Mouse (Mus musculus) gastrocnemius, postnatal 25 days (tissue): ENCODE data around the gene Ccpg1. TPM values are rescaled to one million over a fixed set of nuclear protein-coding genes. Genes with fewer than 3 reads are reported as not detected.

Experiments used
- DNase-seq: peaks from one replicate; pipeline ENCODE4 v3.0.0; 2022
- microRNA-seq, 2 experiments: library from miRNA; unstranded; fragments of <30 nt; microRNA quantifications; one replicate each; pipeline ENCODE4 v1.2.0; 2021; ENCODE audit warnings: borderline replicate concordance in 2 of 2
- total RNA-seq, 2 experiments: library from RNA; stranded (reverse); gene quantifications; 1 replicate in 1 of 2; 2 replicates in 1 of 2; pipeline ENCODE4 v1.2.3; 2021

Gene Ccpg1
- total RNA-seq, 2 experiments from 2014 or later = 53.9 to 59.0 TPM

DNA sequence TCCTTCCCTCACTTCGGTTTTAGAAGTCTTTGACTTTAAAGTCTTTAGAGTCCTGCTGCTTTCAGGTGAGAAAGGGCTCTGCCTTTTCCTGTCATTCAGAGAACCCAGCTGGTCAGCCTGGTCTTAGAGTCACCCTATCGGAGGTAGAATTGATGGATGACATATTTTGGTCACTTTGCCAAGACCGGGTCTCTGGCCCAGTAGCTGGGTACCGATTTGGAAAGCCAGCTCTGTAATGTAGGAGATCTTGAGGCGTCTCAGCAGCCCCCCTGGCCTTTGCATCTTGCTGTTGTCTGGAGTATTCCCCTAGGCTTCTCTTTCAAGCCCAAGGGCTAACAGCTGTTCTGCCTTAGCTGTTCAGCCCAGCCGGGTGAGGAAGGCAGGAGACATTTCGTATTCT lies 60.0 kb downstream of the Ccpg1 start:
- no peak for DNase-seq

- DNase-seq = no peak
These were observed 60.5 kb downstream of the Ccpg1 start for GRCm38 (mm10) chr9:73045711-73046110.

GRCm38 (mm10) chr9:73047906-73048305 lies 62.7 kb downstream of the Ccpg1 start:
- DNase-seq = no peak

GRCm38 (mm10) chr9:73048927-73049326 lies 63.7 kb downstream of the Ccpg1 start:
- DNase-seq = no peak

GRCm38 (mm10) chr9:73049833-73050232 lies 64.6 kb downstream of the Ccpg1 start:
- DNase-seq = no peak

DNA sequence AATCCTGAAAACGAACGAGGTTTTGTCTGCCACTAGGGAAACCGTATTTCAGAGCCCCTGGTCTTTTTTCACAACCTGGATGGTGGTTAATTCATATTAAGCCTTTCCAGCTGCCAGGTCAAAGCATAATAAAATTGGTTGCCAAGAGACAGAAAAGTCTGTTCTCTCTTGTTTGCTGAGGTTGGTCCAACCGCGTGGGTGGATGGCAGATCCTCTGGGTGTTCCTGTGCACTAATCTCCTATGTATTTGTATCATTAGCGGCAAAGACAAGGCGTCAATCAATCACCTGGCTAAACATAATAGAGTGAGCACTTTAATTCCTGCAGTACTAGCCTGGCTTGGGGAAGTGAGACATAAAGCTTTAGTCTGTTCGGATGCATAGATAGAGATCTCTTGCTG lies 65.4 kb downstream of the Ccpg1 start:
- no peak for DNase-seq

DNA sequence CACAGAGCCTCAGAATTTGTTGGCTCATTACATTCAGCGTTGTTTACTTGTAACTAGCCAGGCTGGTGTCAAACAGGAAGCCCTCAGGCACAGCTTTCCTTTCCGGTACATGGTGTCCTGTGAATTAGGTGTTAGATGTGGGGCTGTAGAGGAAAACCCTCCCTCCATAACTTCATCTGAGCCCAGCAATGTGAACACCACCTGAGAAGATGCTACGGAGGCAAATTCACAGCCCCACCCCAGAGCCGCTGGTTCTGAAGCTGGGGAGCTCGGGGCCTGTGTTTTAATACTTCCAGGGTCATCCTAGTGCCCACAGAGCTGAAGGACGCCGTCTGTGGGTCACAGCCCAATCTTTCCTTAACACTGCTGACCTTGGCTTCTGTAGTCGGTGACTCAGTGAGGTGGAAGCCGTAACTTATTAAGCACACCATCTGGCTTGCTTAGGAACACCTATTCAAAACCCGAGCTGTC lies 70.2 kb downstream of the Ccpg1 start:
- no peak for DNase-seq

GRCm38 (mm10) chr9:73059224-73059623 lies 74.0 kb downstream of the Ccpg1 start:
- no peak for DNase-seq

GRCm38 (mm10) chr9:73063621-73064290 lies 78.5 kb downstream of the Ccpg1 start:
- DNase-seq = no peak

Small RNA genes lying within 50 kb of the gene (microRNA-seq; reads per million reads assigned to microRNA genes)
- 0 reads per million in 2 experiments for gene Gm27353

Other genes starting within 250 kb of the Ccpg1 start
- gene Prtg, start 178.6 kb upstream of the Ccpg1 start, total RNA-seq = under 1 TPM; 0.13 to 0.18 TPM
- gene Pygo1, start 59.8 kb upstream of the Ccpg1 start, total RNA-seq = 1 to 10 TPM; 6.9 to 8.3 TPM
- gene Dyx1c1, start 26.6 kb upstream of the Ccpg1 start, total RNA-seq = under 1 TPM; 0.49 to 0.78 TPM
- gene Gm44503, start 26.6 kb upstream of the Ccpg1 start, total RNA-seq = not detected
- gene Ccpg1os, start within 50 bp of the Ccpg1 start, total RNA-seq = 1 to 10 TPM; 7.0 to 9.4 TPM
- gene Pigb, start 54.9 kb downstream of the Ccpg1 start, total RNA-seq = 1 to 10 TPM; 3.7 to 3.9 TPM
- gene Rab27a, start 59.4 kb downstream of the Ccpg1 start, total RNA-seq = 1 to 10 TPM; 1.9 to 2.5 TPM
- not detected for gene Khdc3, start 116.4 kb downstream of the Ccpg1 start, total RNA-seq
- not detected for gene Gm20509, start 117.0 kb downstream of the Ccpg1 start, total RNA-seq
- gene Rsl24d1, start 128.0 kb downstream of the Ccpg1 start, total RNA-seq = 10 to 100 TPM; 39.7 to 43.8 TPM